Mouse (Mus musculus) limb, embryonic 11.5 days (tissue): ENCODE results near the gene Vmn2r9. TPM values are rescaled to one million over a fixed set of nuclear protein-coding genes. Genes with fewer than 3 reads are reported as not detected.

Experiments used
- polyA plus RNA-seq: library from polyadenylated mRNA; unstranded; fragments of >200 nt; fragmentation: Nextera tagmentation; extraction: Ambion mirVana; gene quantifications from 2 replicates; pipeline ENCODE4 v1.2.1, GENCODE M21; 2014

Vmn2r9 gene
- polyA plus RNA-seq, 1 experiment from 2014 or later = not detected

Other genes with a start within 250 kb of the Vmn2r9 start
- gene Gak, start 222.8 kb downstream of the Vmn2r9 start, polyA plus RNA-seq = 45.9 and 46.4 TPM in 2 replicates
- gene Tmem175, start 222.8 kb downstream of the Vmn2r9 start, polyA plus RNA-seq = 16.5 and 18.3 TPM in 2 replicates
- gene Idua, start 192.3 kb downstream of the Vmn2r9 start, polyA plus RNA-seq = 14.3 and 14.5 TPM in 2 replicates
- 8.5 and 11.3 TPM in 2 replicates for gene Dgkq, start 182.9 kb downstream of the Vmn2r9 start, polyA plus RNA-seq
- 0.55 and 0.84 TPM in 2 replicates for gene Slc26a1, start 177.0 kb downstream of the Vmn2r9 start, polyA plus RNA-seq
- gene Fgfrl1, start 160.2 kb downstream of the Vmn2r9 start, polyA plus RNA-seq = 38.1 and 46.0 TPM in 2 replicates
- 0.21 and 0.65 TPM in 2 replicates for gene Rnf212, start 77.6 kb downstream of the Vmn2r9 start, polyA plus RNA-seq
- not detected in 2 replicates for gene Tmed11, start 57.2 kb downstream of the Vmn2r9 start, polyA plus RNA-seq
- gene Vmn2r8, start 43.8 kb downstream of the Vmn2r9 start, polyA plus RNA-seq = not detected in 2 replicates
- gene Vmn2r10, start 153.9 kb upstream of the Vmn2r9 start, polyA plus RNA-seq = not detected in 2 replicates
- gene Vmn2r11, start 207.0 kb upstream of the Vmn2r9 start, polyA plus RNA-seq = not detected in 2 replicates
- gene Vmn2r12, start 245.3 kb upstream of the Vmn2r9 start, polyA plus RNA-seq = not detected in 2 replicates